Comparison of ENCODE assay signal across 8 mouse cellular contexts in the genomic region with DNA sequence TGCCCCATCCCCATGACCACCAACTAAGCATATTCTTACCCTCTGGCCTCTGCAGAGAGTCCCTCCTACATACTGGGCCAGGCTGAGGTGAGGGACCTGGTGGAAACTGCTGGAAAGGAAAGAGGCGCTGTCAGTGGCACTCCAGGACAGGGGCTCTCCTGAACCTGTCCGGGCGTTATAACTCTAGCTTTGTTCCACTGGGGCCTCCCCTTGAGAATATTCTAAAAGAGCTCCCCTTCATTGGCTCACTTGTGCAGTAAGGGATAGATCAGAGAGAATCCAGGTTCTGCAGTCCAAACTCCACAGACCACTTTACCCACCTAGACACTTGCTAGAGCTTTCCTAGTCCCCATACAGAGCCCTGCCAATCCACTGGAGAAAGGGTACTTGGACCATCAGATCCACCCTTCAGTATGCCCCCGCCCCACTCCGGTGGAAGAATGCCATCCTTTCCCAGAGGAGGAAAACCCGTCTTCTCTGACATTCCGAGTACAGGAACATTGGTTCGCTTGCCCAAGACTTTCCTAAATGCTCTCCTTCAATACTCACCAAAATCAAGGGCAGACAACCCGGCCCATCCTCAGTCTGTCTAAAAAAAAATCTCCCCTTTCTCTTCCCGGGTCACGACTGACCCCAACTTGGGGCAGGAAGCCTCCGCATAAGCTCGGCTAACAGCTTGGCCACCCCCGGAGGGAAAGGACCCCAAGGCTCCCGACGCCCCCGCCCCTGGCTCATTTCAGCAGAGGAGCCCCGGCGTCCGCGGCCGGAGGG. TPM values are rescaled to one million over a fixed set of nuclear protein-coding genes. Genes with fewer than 3 reads are reported as not detected.
A peak's percentile ranks its signal among the peaks of the same experiment; 100 is the strongest.
DNase-seq lines count a peak whose midpoint lies in the region; ATAC-seq and TF ChIP-seq lines count a peak whose summit lies in the region.

No protein-coding gene starts in this region.

- H3K9me3 ChIP-seq in hindbrain, postnatal 0 days (ENCODE audit: low read length), result no peaks in the 10 kb centered on the region
- H3K9me3 ChIP-seq in neural tube, embryonic 12.5 days, result no peaks in the 10 kb centered on the region

- TF ChIP-seq CTCF in cerebellum, adult 2 months (IDR thresholded peaks at IDR 0.05; ENCODE audit: borderline replicate concordance, insufficient read depth, low read depth, low read length), result no peak
- no peak for TF ChIP-seq CTCF in hindbrain, postnatal 0 days (IDR thresholded peaks at IDR 0.05; ENCODE audit: low read depth)

- peak overlapping the region; percentile 70 for H3K4me3 ChIP-seq in cerebellum, adult 2 months (replicated peaks; ENCODE audit: insufficient read depth, low read depth, low read length)
- peak overlapping the region; percentile 56 for H3K4me3 ChIP-seq in hindbrain, postnatal 0 days (ENCODE audit: low read length)
- peak overlapping the region; percentile 53 for H3K4me3 ChIP-seq in neural tube, embryonic 12.5 days

- no peak for TF ChIP-seq POLR2A in cerebellum, adult 2 months (IDR thresholded peaks at IDR 0.05; ENCODE audit: borderline replicate concordance, insufficient read depth, low read length)

- H3K4me2 ChIP-seq in hindbrain, postnatal 0 days (ENCODE audit: low read depth, low read length), result peak overlapping the region; percentile 87
- peak overlapping the region; percentile 99 for H3K4me2 ChIP-seq in neural tube, embryonic 12.5 days (replicated peaks)

- peak overlapping the region; percentile 22; the same call in 1 of the 2 replicates for H3K27ac ChIP-seq in cerebellum, adult 2 months (ENCODE audit: insufficient read depth, low read length)
- H3K27ac ChIP-seq in hindbrain, postnatal 0 days, result no peak overlapping the region
- no peak overlapping the region for H3K27ac ChIP-seq in neural tube, embryonic 12.5 days

- H3K36me3 ChIP-seq in hindbrain, postnatal 0 days (ENCODE audit: insufficient read depth, low read length), result no peaks in the 10 kb centered on the region
- no peaks in the 10 kb centered on the region for H3K36me3 ChIP-seq in neural tube, embryonic 12.5 days

- peak overlapping the region; percentile 65 for H3K9ac ChIP-seq in hindbrain, postnatal 0 days (replicated peaks; ENCODE audit: low read length)
- H3K9ac ChIP-seq in neural tube, embryonic 12.5 days, result peak overlapping the region; percentile 69

- DNase-seq in cerebellum, adult 2 months, result no peak
- DNase-seq in right cerebral cortex, postnatal 25 days, result peak; percentile 29
- DNase-seq in right cerebral cortex, postnatal 14 days, result no peak
- DNase-seq in hindbrain, postnatal 0 days (ENCODE audit: low spot score), result no peak
- no peak for DNase-seq in adrenal gland, postnatal 10 days
- no peak for DNase-seq in thymus, postnatal 10 days (ENCODE audit: low spot score in 2 of 2)

- H3K27me3 ChIP-seq in cerebellum, adult 2 months (ENCODE audit: control insufficient read depth, insufficient read depth, low read length), result no peaks in the 10 kb centered on the region
- H3K27me3 ChIP-seq in hindbrain, postnatal 0 days (ENCODE audit: insufficient read depth, low read length), result peaks cover 5% of the 10 kb centered on the region; the same call in 1 of the 2 replicates
- H3K27me3 ChIP-seq in neural tube, embryonic 12.5 days (replicated peaks), result peaks cover 39% of the 10 kb centered on the region

- WGBS in cerebellum, adult 2 months, result 12% methylated on average over 22 of the region's 22 CpGs
- 8% methylated on average over 22 of the region's 22 CpGs for WGBS in hindbrain, postnatal 0 days
- WGBS in neural tube, embryonic 12.5 days, result 8% methylated on average over 22 of the region's 22 CpGs

- no peaks in the 10 kb centered on the region for H3K4me1 ChIP-seq in cerebellum, adult 2 months (ENCODE audit: control insufficient read depth, insufficient read depth, low read length)
- H3K4me1 ChIP-seq in hindbrain, postnatal 0 days (ENCODE audit: insufficient read depth, low read length), result peaks cover 4% of the 10 kb centered on the region; the same call in 1 of the 2 replicates
- peaks cover 25% of the 10 kb centered on the region for H3K4me1 ChIP-seq in neural tube, embryonic 12.5 days

- ATAC-seq in cerebellum, adult (ENCODE audit: insufficient number of reproducible peaks, low FRiP score, low TSS enrichment), result no peak
- ATAC-seq in hindbrain, postnatal 0 days, result no peak
- no peak for ATAC-seq in neural tube, embryonic 12.5 days (ENCODE audit: low FRiP score, low read depth)

RNA-seq across cellular contexts. Expression of gene Rarg, which starts 0.7 kb away (rescaled TPM):
- polyA plus RNA-seq in cerebellum, adult 2 months (2012; rRNA removed), result 12.8 and 12.9 TPM in 2 replicates
- 8.8 and 11.4 TPM in 2 replicates for total RNA-seq in hindbrain, postnatal 0 days (2014; rRNA removed)
- polyA plus RNA-seq in hindbrain, postnatal 0 days (2015; fragmentation: Nextera tagmentation; extraction: Ambion mirVana), result 3.8 and 4.4 TPM in 2 replicates
- polyA plus RNA-seq in neural tube, embryonic 12.5 days (2016; fragmentation: Nextera tagmentation; extraction: Ambion mirVana), result 15.4 and 18.7 TPM in 2 replicates
- total RNA-seq in adrenal gland, postnatal 10 days (2021), result 10 to 100 TPM; 22.7 to 30.3 TPM

RNA-seq across cellular contexts. Expression of gene Gm9918, which starts 13.7 kb away (rescaled TPM):
- 0.13 and 0.15 TPM in 2 replicates for polyA plus RNA-seq in cerebellum, adult 2 months (2012; rRNA removed)
- total RNA-seq in hindbrain, postnatal 0 days (2014; rRNA removed), result not detected in 2 replicates
- polyA plus RNA-seq in hindbrain, postnatal 0 days (2015; fragmentation: Nextera tagmentation; extraction: Ambion mirVana), result 0.06 TPM in 1 of 2 replicates, not detected in the other
- 0.09 and 0.23 TPM in 2 replicates for polyA plus RNA-seq in neural tube, embryonic 12.5 days (2016; fragmentation: Nextera tagmentation; extraction: Ambion mirVana)
- not detected for total RNA-seq in adrenal gland, postnatal 10 days (2021)

RNA-seq across cellular contexts. Expression of gene Mfsd5, which starts 22.6 kb away (rescaled TPM):
- 60.9 and 62.3 TPM in 2 replicates for polyA plus RNA-seq in cerebellum, adult 2 months (2012; rRNA removed)
- 50.7 and 52.3 TPM in 2 replicates for total RNA-seq in hindbrain, postnatal 0 days (2014; rRNA removed)
- 67.9 and 68.3 TPM in 2 replicates for polyA plus RNA-seq in hindbrain, postnatal 0 days (2015; fragmentation: Nextera tagmentation; extraction: Ambion mirVana)
- polyA plus RNA-seq in neural tube, embryonic 12.5 days (2016; fragmentation: Nextera tagmentation; extraction: Ambion mirVana), result 53.2 and 56.4 TPM in 2 replicates
- total RNA-seq in adrenal gland, postnatal 10 days (2021), result 10 to 100 TPM; 29.0 to 29.4 TPM

RNA-seq across cellular contexts. Expression of gene Itgb7, which starts 24.9 kb away (rescaled TPM):
- polyA plus RNA-seq in cerebellum, adult 2 months (2012; rRNA removed), result 5.2 and 8.4 TPM in 2 replicates
- total RNA-seq in hindbrain, postnatal 0 days (2014; rRNA removed), result 0.40 and 1.2 TPM in 2 replicates
- 1.3 and 2.1 TPM in 2 replicates for polyA plus RNA-seq in hindbrain, postnatal 0 days (2015; fragmentation: Nextera tagmentation; extraction: Ambion mirVana)
- polyA plus RNA-seq in neural tube, embryonic 12.5 days (2016; fragmentation: Nextera tagmentation; extraction: Ambion mirVana), result 0.29 and 0.79 TPM in 2 replicates
- 1 to 10 TPM; 6.4 to 7.1 TPM for total RNA-seq in adrenal gland, postnatal 10 days (2021)

RNA-seq across cellular contexts. Expression of gene Espl1, which starts 39.5 kb away (rescaled TPM):
- polyA plus RNA-seq in cerebellum, adult 2 months (2012; rRNA removed), result 0.62 and 0.86 TPM in 2 replicates
- 5.3 and 7.3 TPM in 2 replicates for total RNA-seq in hindbrain, postnatal 0 days (2014; rRNA removed)
- 2.3 and 3.8 TPM in 2 replicates for polyA plus RNA-seq in hindbrain, postnatal 0 days (2015; fragmentation: Nextera tagmentation; extraction: Ambion mirVana)
- 22.5 and 25.4 TPM in 2 replicates for polyA plus RNA-seq in neural tube, embryonic 12.5 days (2016; fragmentation: Nextera tagmentation; extraction: Ambion mirVana)
- total RNA-seq in adrenal gland, postnatal 10 days (2021), result 10 to 100 TPM in 1 of 2 experiments, 1 to 10 TPM in 1; 8.8 to 11.9 TPM
